Mouse (Mus musculus) left cerebral cortex, adult 2 months (tissue): Measurements from ENCODE around the gene Map3k10. TPM values are rescaled to one million over a fixed set of nuclear protein-coding genes. Genes with fewer than 3 reads are reported as not detected.

ENCODE experiments used
- DNase-seq, 2 experiments: peaks; one replicate each; pipeline ENCODE4 v3.0.0; 2021 to 2022; ENCODE audit warnings: low spot score in 2 of 2, mixed read lengths in 1 of 2; ENCODE audit errors: extremely low spot score in 1 of 2
- H3K27ac ChIP-seq: fragments of 200-600 bp; 2 replicates; pipeline ENCODE4 v1.8.1; 2022
- H3K4me3 ChIP-seq: fragments of 200-600 bp; 2 replicates; pipeline ENCODE4 v1.8.1; 2022
- CTCF ChIP-seq: fragments of 200-600 bp; IDR thresholded peaks from 2 replicates; pipeline ENCODE4 v1.8.1; 2022; ENCODE audit warnings: antibody characterized with exemption, mild to moderate bottlenecking, moderate library complexity
- intact Hi-C: fragments of 180-260 bp; cut with DNase I; formaldehyde crosslinking; loops from one replicate; pipeline ENCODE4 v1.15.1; 2025
- total RNA-seq, 2 experiments: library from RNA; stranded (reverse); gene quantifications; 2 replicates each; pipeline ENCODE4 v1.2.3; 2021

Gene Map3k10
- total RNA-seq, 2 experiments from 2014 or later = 202 to 214 TPM

- intact Hi-C loops = no loop called here
- TF ChIP-seq CTCF = no peak
- Histone ChIP-seq H3K27ac (no peak overlapping the region), H3K4me3 (no peak overlapping the region)
- DNase-seq = no peak
These were observed 46.7 kb downstream of the Map3k10 start for GRCm38 (mm10) chr7:27627707-27628106.

GRCm38 (mm10) chr7:27624967-27625366 lies 49.4 kb downstream of the Map3k10 start:
- TF ChIP-seq CTCF = no peak
- no peak overlapping the region for H3K4me3 ChIP-seq

GRCm38 (mm10) chr7:27622234-27622633 lies 52.2 kb downstream of the Map3k10 start:
- DNase-seq = no peak
- Histone ChIP-seq H3K27ac (no peak overlapping the region; the same call in 1 of the 2 replicates), H3K4me3 (no peak overlapping the region)
- no peak for TF ChIP-seq CTCF
- intact Hi-C loops = no loop called here

More at GRCm38 (mm10) chr7:27624967-27625366, 49.4 kb downstream of the Map3k10 start:
- H3K27ac ChIP-seq = no peak overlapping the region
- intact Hi-C loops = no loop called here
- no peak for DNase-seq

- no peak overlapping the region for H3K4me3 ChIP-seq
- H3K27ac ChIP-seq = peak overlapping the region; percentile 54
- intact Hi-C loops = no loop called here
- no peak for DNase-seq
- no peak for TF ChIP-seq CTCF
These were observed 53.4 kb downstream of the Map3k10 start for GRCm38 (mm10) chr7:27621028-27621427.

GRCm38 (mm10) chr7:27613751-27614499 lies 60.5 kb downstream of the Map3k10 start:
- Histone ChIP-seq H3K4me3 (no peak overlapping the region), H3K27ac (peak overlapping the region; percentile 68)
- no peak for TF ChIP-seq CTCF
- no peak for DNase-seq
- intact Hi-C loops = no loop called here

GRCm38 (mm10) chr7:27612940-27613339 lies 61.5 kb downstream of the Map3k10 start:
- intact Hi-C loops = no loop called here
- Histone ChIP-seq H3K4me3 (no peak overlapping the region), H3K27ac (peak overlapping the region; percentile 68)
- DNase-seq = no peak
- TF ChIP-seq CTCF = no peak

GRCm38 (mm10) chr7:27610871-27611270 lies 63.5 kb downstream of the Map3k10 start:
- intact Hi-C loops = no loop called here
- no peak for DNase-seq
- TF ChIP-seq CTCF = no peak
- H3K4me3 ChIP-seq = no peak overlapping the region
- H3K27ac ChIP-seq = 0 out of 2 replicates have a peak overlapping the region, but pooled peaks have one; percentile 37

GRCm38 (mm10) chr7:27610370-27610769 lies 64.0 kb downstream of the Map3k10 start:
- TF ChIP-seq CTCF = no peak
- intact Hi-C loops = no loop called here
- no peak overlapping the region for H3K27ac ChIP-seq
- H3K4me3 ChIP-seq = no peak overlapping the region
- no peak for DNase-seq

GRCm38 (mm10) chr7:27609688-27610087 lies 64.7 kb downstream of the Map3k10 start:
- peak overlapping the region; percentile 44 for H3K27ac ChIP-seq
- no peak for TF ChIP-seq CTCF
- H3K4me3 ChIP-seq = no peak overlapping the region
- intact Hi-C loops = no loop called here
- DNase-seq = no peak

- no peak for TF ChIP-seq CTCF
- intact Hi-C loops = no loop called here
- DNase-seq = no peak
- peak overlapping the region; percentile 44 for H3K27ac ChIP-seq
- no peak overlapping the region for H3K4me3 ChIP-seq
These were observed 65.1 kb downstream of the Map3k10 start for GRCm38 (mm10) chr7:27609285-27609684.

GRCm38 (mm10) chr7:27608130-27608529 lies 66.3 kb downstream of the Map3k10 start:
- H3K4me3 ChIP-seq = no peak overlapping the region
- peak overlapping the region; percentile 73 for H3K27ac ChIP-seq
- TF ChIP-seq CTCF = no peak
- DNase-seq = no peak
- intact Hi-C loops = no loop called here

GRCm38 (mm10) chr7:27607580-27607979 lies 66.8 kb downstream of the Map3k10 start:
- TF ChIP-seq CTCF = no peak
- intact Hi-C loops = no loop called here
- peak; percentile 50 to 53 for DNase-seq
- peak overlapping the region; percentile 73 for H3K27ac ChIP-seq
- H3K4me3 ChIP-seq = no peak overlapping the region
